Mouse (Mus musculus): ENCODE measurements around the gene BC029722. TPM values are rescaled to one million over a fixed set of nuclear protein-coding genes. Genes with fewer than 3 reads are reported as not detected.

The BC029722 gene
- polyA plus RNA-seq (2016; fragmentation: Nextera tagmentation; extraction: Ambion mirVana) = 6.0 and 6.6 TPM in 2 replicates

DNA sequence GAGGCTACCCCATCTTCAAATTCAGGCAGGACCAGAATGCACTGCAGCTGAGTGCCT is at the start of gene BC029722:
BC029722 (minus strand) TSS at position 35 of the 57 bp plus-strand sequence.
- Histone ChIP-seq H3K36me3 (peaks cover 50% of the 10 kb centered on the region), H3K9me3 (replicated peaks) (no peaks in the 10 kb centered on the region), H3K27me3 (replicated peaks) (no peaks in the 10 kb centered on the region), H3K4me2 (peak within 1 kb of the TSS; percentile 98), H3K9ac (peak within 1 kb of the TSS; percentile 84), H3K4me1 (peaks cover 26% of the 10 kb centered on the region), H3K4me3 (peak within 1 kb of the TSS; percentile 86), H3K27ac (peak within 1 kb of the TSS; percentile 77)
- no peak for ATAC-seq

DNA sequence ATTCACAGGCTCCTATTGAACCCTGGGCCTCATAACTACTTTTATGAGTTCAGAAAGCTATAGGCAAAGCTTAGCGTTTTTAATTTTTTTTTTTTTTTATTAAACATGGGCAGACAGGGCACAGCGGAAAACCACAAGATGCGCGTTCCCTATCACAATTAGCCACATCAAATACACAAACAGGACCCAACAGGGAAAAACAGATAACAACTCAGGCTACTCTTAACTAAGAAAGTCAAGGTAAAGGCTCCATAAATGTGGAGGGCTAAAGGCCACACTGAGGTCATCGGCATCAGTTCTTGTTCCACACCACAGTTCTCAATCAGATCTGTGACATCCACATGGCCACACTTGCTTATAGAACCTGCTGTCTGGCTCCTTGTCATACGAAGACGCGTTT is 49.1 kb upstream of the BC029722 start:
- Histone ChIP-seq H3K4me2 (no peak overlapping the region), H3K4me1 (no peaks in the 10 kb centered on the region), H3K36me3 (peaks cover 26% of the 10 kb centered on the region), H3K9me3 (replicated peaks) (no peaks in the 10 kb centered on the region), H3K27ac (no peak overlapping the region), H3K9ac (no peak overlapping the region), H3K4me3 (no peak overlapping the region), H3K27me3 (replicated peaks) (no peaks in the 10 kb centered on the region)
- ATAC-seq = no peak
- WGBS (ENCODE audit: insufficient replicate concordance) = 80% methylated on average over 8 of the region's 8 CpGs

DNA sequence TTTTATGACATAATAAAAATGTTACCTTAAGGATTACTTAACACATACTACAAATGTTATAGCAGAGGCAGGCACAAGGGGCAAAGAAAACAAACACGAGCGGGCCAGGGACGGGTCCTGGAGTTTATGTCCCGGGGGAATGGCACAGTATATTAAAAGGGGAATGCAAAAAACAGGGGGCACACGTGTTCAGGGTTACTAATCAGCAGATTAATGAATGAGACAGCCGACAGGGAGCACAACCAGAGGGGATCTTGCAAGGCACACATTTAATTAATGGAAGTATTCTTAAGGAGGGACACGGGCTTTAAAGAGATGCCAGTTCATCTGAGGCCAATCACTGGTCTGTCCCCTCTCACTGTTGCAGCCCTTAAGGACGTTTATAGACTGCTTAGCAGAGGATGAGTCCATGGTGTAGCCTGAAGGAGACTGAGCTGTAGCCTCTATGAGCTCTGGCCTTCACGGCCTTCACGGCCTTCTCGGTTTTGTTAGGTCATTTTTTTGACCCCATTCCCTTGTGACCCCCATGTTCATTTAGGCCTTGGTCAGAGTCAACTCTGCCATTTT is 44.2 kb upstream of the BC029722 start:
- Histone ChIP-seq H3K27me3 (replicated peaks) (no peaks in the 10 kb centered on the region), H3K9me3 (replicated peaks) (no peaks in the 10 kb centered on the region), H3K4me2 (no peak overlapping the region), H3K36me3 (peaks cover 25% of the 10 kb centered on the region), H3K4me1 (peaks cover 2% of the 10 kb centered on the region; the same call in 1 of the 2 replicates), H3K27ac (no peak overlapping the region), H3K4me3 (no peak overlapping the region), H3K9ac (no peak overlapping the region)
- WGBS (ENCODE audit: insufficient replicate concordance) = 82% methylated on average over 11 of the region's 11 CpGs
- ATAC-seq = no peak

DNA sequence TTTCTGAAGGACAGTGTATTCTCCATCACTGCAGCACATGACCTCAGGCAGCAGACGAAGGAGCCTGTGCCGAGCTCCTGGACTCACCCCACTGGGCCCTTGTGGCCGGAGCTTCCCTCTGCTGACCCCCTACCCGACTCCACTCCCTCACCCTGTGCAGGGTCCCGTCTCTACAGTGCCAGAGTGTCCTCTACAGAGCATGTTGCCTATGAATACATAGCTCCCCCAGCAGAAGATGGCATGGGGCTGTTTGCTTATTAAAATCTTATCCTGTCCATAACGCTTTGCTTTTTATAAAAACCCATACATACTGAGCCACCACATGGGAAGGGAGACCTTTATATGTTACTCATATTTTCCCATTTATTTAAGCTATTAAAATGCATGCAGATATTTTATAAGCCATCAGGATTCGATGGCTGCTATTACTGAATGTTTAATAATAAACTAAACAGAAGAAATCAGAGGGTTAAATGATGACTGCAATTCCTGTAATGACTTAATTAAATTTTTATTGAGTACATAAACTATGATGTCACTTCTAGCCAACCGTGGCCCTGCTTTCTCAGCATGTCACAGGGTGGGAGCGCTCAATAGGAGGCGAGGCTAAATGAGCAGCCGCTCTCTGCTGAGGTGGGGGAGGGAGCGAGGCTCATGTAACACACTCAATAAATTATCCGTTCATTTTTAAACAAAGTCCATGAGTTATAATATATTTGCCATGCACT is 43.5 kb upstream of the BC029722 start:
- ATAC-seq = no peak
- 83% methylated on average over 13 of the region's 13 CpGs for WGBS (ENCODE audit: insufficient replicate concordance)

DNA sequence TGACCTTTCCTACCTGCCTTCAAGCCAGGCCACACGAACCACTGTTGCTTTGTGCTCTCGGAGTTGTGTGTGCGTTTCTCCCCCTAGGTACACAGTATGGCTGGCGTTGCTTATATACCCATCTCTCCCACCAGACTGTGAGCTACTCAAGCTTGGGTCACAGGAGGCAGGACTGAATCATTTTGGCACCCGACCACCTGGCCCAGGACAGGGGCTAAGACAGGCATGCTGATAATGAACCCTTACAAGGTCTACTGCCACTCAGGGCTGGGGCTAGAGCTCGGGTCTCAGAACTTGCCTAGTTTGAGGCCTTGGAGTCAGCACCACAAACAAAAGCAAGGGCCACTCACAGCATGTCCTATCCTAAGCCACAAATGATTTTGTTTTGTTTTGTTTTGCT is 42.4 kb upstream of the BC029722 start:
- Histone ChIP-seq H3K27ac (no peak overlapping the region), H3K4me3 (no peak overlapping the region), H3K9ac (no peak overlapping the region), H3K36me3 (peaks cover 33% of the 10 kb centered on the region), H3K27me3 (replicated peaks) (no peaks in the 10 kb centered on the region), H3K4me2 (no peak overlapping the region), H3K9me3 (replicated peaks) (no peaks in the 10 kb centered on the region), H3K4me1 (peaks cover 2% of the 10 kb centered on the region; the same call in 1 of the 2 replicates)
- 72% methylated on average over 6 of the region's 6 CpGs for WGBS (ENCODE audit: insufficient replicate concordance)
- no peak for ATAC-seq

More for the DNA sequence above, 43.5 kb upstream of the BC029722 start:
- H3K4me1 ChIP-seq = peaks cover 2% of the 10 kb centered on the region; the same call in 1 of the 2 replicates
- no peak overlapping the region for H3K4me3 ChIP-seq
- peaks cover 28% of the 10 kb centered on the region for H3K36me3 ChIP-seq
- H3K27ac ChIP-seq = no peak overlapping the region
- no peak overlapping the region for H3K9ac ChIP-seq
- no peaks in the 10 kb centered on the region for H3K9me3 ChIP-seq (replicated peaks)
- H3K4me2 ChIP-seq = no peak overlapping the region
- H3K27me3 ChIP-seq (replicated peaks) = no peaks in the 10 kb centered on the region

DNA sequence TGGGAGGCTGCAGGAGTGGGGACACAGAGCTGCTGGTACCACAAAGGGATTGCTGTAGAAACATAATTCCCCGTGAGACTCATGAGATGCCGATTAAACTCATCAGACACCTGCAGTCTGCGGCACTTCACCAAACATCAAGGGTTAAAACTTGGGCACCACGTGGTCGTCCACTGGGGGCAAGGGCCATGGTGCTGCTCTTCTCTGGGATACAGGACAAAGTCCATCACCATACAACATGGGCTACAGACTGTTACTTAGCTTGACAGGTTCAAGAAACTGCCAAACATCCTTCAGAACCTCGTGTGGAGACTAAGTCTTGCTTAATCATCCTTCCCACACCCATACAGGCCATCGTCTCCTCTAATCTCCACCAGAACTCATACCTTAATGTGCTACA is 40.9 kb upstream of the BC029722 start:
- Histone ChIP-seq H3K9me3 (replicated peaks) (no peaks in the 10 kb centered on the region), H3K4me2 (no peak overlapping the region), H3K4me1 (peaks cover 2% of the 10 kb centered on the region; the same call in 1 of the 2 replicates), H3K9ac (no peak overlapping the region), H3K27ac (no peak overlapping the region), H3K4me3 (no peak overlapping the region), H3K36me3 (peaks cover 46% of the 10 kb centered on the region), H3K27me3 (replicated peaks) (no peaks in the 10 kb centered on the region)
- WGBS (ENCODE audit: insufficient replicate concordance) = 71% methylated on average over 7 of the region's 7 CpGs
- no peak for ATAC-seq

DNA sequence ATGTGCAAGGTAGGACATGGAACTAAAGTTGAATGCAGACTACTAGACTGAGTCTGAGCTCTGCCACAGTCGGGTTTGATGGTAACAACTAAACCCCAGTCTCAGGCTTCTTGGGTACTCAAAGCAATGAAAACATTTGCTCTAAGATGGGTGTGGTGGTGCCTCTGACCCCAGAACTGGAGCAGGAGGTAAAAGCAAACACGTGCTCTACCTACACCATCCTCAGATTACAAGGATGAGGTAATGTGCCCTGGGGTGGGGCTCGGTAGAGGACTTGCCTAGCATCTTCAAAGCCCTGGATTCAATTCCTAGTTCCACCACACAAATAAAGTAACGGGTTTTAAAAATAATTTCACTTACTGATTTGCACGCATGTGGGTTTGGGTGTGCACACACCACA is 33.3 kb upstream of the BC029722 start:
- no peak for ATAC-seq
- Histone ChIP-seq H3K36me3 (peaks cover 92% of the 10 kb centered on the region), H3K9ac (no peak overlapping the region), H3K9me3 (replicated peaks) (no peaks in the 10 kb centered on the region), H3K4me3 (no peak overlapping the region), H3K27ac (no peak overlapping the region), H3K27me3 (replicated peaks) (no peaks in the 10 kb centered on the region), H3K4me1 (peaks cover 11% of the 10 kb centered on the region), H3K4me2 (no peak overlapping the region)
- 74% methylated on average over 5 of the region's 5 CpGs for WGBS (ENCODE audit: insufficient replicate concordance)

DNA sequence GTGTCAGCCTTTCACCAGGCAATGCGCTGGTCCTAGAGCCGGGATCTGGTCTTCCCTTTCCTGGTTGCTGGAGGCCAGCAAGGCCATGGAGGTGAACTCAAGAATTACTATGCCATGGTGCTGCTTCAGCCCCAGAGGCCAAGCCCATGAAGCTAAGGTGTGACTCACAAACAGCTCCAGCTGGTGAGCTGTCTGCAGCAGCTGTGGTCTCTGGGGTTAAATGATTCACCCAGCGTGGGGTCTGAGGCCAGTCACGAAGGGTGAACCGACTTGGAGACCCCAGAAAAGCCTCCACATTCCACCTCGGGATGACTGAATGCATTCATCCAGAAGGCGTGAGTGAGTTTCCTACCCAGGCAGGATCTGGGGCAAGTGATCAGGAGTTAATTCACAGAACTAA is 30.9 kb upstream of the BC029722 start:
- peaks cover 92% of the 10 kb centered on the region for H3K36me3 ChIP-seq
- H3K9me3 ChIP-seq (replicated peaks) = no peaks in the 10 kb centered on the region
- no peak overlapping the region for H3K4me3 ChIP-seq
- H3K4me1 ChIP-seq = peaks cover 11% of the 10 kb centered on the region
- no peak overlapping the region for H3K9ac ChIP-seq
- no peak for ATAC-seq
- no peak overlapping the region for H3K27ac ChIP-seq
- H3K4me2 ChIP-seq = no peak overlapping the region
- H3K27me3 ChIP-seq (replicated peaks) = no peaks in the 10 kb centered on the region
- 79% methylated on average over 7 of the region's 7 CpGs for WGBS (ENCODE audit: insufficient replicate concordance)

DNA sequence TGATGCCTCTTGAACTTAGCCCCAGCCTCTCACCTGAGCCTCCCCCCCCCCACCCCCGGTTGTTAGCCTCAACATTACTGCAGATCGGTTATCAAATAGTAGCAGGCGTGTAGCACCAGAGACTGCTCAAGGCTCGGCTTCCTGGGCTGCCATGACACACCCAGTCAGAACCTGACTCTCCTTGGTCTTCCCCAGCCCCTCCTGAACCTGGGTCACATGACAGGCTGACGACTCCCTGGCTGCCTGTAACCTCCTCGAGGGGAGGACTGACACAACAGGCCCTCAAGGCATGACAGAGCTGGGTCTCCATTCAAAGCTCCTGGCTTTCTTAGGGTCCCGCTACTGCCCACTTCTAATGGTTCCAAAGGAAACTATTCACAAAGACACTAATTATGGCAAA is 30.2 kb upstream of the BC029722 start:
- peak; percentile 68 for ATAC-seq
- Histone ChIP-seq H3K27me3 (replicated peaks) (no peaks in the 10 kb centered on the region), H3K36me3 (peaks cover 92% of the 10 kb centered on the region), H3K9me3 (replicated peaks) (no peaks in the 10 kb centered on the region), H3K9ac (0 out of 2 replicates have a peak overlapping the region, but pooled peaks have one; percentile 4), H3K4me3 (no peak overlapping the region), H3K4me1 (peaks cover 11% of the 10 kb centered on the region), H3K4me2 (no peak overlapping the region), H3K27ac (peak overlapping the region; percentile 42)
- 36% methylated on average over 7 of the region's 7 CpGs for WGBS (ENCODE audit: insufficient replicate concordance)

DNA sequence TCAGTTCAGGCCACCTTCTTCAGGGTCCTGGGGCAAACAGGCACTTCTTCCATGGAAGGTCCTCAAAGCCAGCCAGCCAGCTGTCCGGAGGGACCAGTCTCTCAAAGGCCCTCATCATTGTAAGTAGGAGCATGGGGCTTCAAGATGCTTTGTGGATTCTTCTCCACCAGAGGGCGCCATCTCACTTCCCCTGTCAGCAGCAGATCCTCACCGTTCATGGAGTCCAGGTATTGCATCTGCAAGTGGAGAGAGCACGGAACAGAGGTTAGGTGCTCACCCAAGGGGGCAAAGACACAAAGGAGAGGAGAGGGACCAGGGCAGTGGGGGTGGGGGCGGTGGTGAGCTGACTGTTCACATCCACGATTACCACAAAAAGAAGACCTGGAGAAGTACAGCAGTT is 29.1 kb upstream of the BC029722 start:
- Histone ChIP-seq H3K27ac (no peak overlapping the region), H3K36me3 (peaks cover 80% of the 10 kb centered on the region), H3K9ac (no peak overlapping the region), H3K4me1 (peaks cover 11% of the 10 kb centered on the region), H3K9me3 (replicated peaks) (no peaks in the 10 kb centered on the region), H3K4me2 (no peak overlapping the region), H3K4me3 (no peak overlapping the region), H3K27me3 (replicated peaks) (no peaks in the 10 kb centered on the region)
- no peak for ATAC-seq
- WGBS (ENCODE audit: insufficient replicate concordance) = 39% methylated on average over 6 of the region's 6 CpGs

DNA sequence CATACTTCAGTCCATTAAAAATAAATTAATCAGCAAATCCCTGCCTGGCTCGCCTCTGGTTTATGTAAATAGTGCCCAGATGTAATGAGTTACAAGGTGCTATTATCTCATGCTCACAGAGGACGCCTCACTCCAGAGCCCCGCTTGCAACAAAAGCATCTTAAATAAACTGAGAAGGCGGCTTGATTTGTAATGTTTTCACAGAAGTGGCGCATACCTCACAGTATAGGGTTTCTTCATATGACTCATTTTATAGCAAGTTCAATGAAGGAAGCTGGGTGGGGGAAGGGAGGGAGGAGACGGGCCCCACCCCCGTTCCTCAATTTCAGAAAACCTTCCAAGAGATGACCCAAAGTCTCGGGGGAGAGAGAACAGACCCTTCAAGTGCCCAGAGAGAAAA is 27.7 kb upstream of the BC029722 start:
- H3K36me3 ChIP-seq = peaks cover 67% of the 10 kb centered on the region
- no peak overlapping the region for H3K9ac ChIP-seq
- H3K9me3 ChIP-seq (replicated peaks) = no peaks in the 10 kb centered on the region
- no peaks in the 10 kb centered on the region for H3K27me3 ChIP-seq (replicated peaks)
- no peak for ATAC-seq
- WGBS (ENCODE audit: insufficient replicate concordance) = 83% methylated on average over 8 of the region's 8 CpGs
- peaks cover 11% of the 10 kb centered on the region for H3K4me1 ChIP-seq
- H3K27ac ChIP-seq = no peak overlapping the region
- no peak overlapping the region for H3K4me3 ChIP-seq
- H3K4me2 ChIP-seq = no peak overlapping the region

DNA sequence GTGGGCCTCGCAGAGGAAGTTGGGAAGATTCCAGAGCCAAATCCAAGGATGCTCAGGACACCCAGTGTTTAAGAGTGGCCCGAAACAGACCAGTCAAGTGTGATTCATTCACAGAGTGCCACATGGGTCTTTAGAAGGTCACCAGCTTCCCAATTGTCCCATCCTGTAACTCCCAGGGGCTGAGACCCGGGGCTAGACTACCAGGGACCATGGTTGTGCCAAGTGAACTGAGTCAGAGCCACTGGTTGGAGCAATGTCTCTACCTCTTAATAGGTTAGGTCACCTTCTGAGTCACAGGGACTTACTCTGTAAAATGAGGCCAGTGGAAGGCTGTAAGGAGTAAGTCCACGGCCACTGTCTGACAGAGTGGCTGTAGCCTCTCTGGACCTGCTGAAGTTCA is 19.7 kb upstream of the BC029722 start:
- Histone ChIP-seq H3K36me3 (no peaks in the 10 kb centered on the region), H3K9ac (no peak overlapping the region), H3K4me2 (no peak overlapping the region), H3K27me3 (replicated peaks) (peaks cover 21% of the 10 kb centered on the region), H3K4me3 (no peak overlapping the region), H3K4me1 (no peaks in the 10 kb centered on the region), H3K9me3 (replicated peaks) (no peaks in the 10 kb centered on the region), H3K27ac (no peak overlapping the region)
- ATAC-seq = no peak
- 70% methylated on average over 4 of the region's 4 CpGs for WGBS (ENCODE audit: insufficient replicate concordance)

DNA sequence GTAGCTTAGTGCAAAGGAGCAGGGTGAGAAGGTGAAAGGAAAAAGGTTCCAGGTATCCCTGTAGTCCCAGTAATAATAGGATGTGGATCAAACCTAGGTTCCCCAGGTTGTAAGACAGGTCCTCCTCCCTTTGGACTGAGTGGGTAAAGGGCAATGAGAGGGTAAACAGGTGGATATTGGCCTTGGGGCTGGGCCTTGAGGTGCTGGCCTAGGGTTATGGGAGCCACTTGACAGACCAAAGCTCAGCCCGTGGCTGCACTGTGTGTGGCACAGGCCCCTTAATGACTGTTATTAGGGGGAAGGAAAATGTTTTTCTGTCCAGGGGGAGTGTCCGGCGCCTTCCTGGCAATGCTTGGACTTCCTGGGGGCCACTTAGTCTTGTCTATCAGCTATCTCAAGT is 18.7 kb upstream of the BC029722 start:
- no peak overlapping the region for H3K9ac ChIP-seq
- H3K27ac ChIP-seq = no peak overlapping the region
- WGBS (ENCODE audit: insufficient replicate concordance) = 59% methylated on average over 3 of the region's 3 CpGs
- ATAC-seq = no peak
- no peaks in the 10 kb centered on the region for H3K4me1 ChIP-seq
- no peaks in the 10 kb centered on the region for H3K9me3 ChIP-seq (replicated peaks)
- H3K4me3 ChIP-seq = no peak overlapping the region
- H3K4me2 ChIP-seq = no peak overlapping the region
- H3K36me3 ChIP-seq = no peaks in the 10 kb centered on the region
- H3K27me3 ChIP-seq (replicated peaks) = peaks cover 27% of the 10 kb centered on the region

Measured in liver, embryonic 12.5 days (tissue).